Mouse (Mus musculus): ENCODE data around the gene Ephx3. TPM values are rescaled to one million over a fixed set of nuclear protein-coding genes. Genes with fewer than 3 reads are reported as not detected.

Gene Ephx3
- polyA plus RNA-seq, 1 experiment from 2014 or later, result 0.19 TPM

GRCm38 (mm10) chr17:32165803-32166595, 23.4 kb downstream of the Ephx3 start:
- WGBS, result under 1% methylated on average over 43 of the region's 43 CpGs
- Histone ChIP-seq H3K27ac (replicated peaks) (peak overlapping the region; percentile 98), H3K9me3 (replicated peaks) (no peaks in the 10 kb centered on the region), H3K36me3 (peaks cover 20% of the 10 kb centered on the region), H3K27me3 (ENCODE audit: low read depth, poor library complexity, severe bottlenecking) (peaks cover 20% of the 10 kb centered on the region), H3K4me3 (peak overlapping the region; percentile 85), H3K4me1 (peaks cover 64% of the 10 kb centered on the region)
- peak; percentile 95 for DNase-seq (ENCODE audit: low spot score)

- DNase-seq (ENCODE audit: low spot score), result no peak
- Histone ChIP-seq H3K4me3 (peak overlapping the region; percentile 85), H3K4me1 (peaks cover 68% of the 10 kb centered on the region), H3K9me3 (replicated peaks) (no peaks in the 10 kb centered on the region), H3K27ac (replicated peaks) (peak overlapping the region; percentile 98), H3K27me3 (ENCODE audit: low read depth, poor library complexity, severe bottlenecking) (peaks cover 20% of the 10 kb centered on the region), H3K36me3 (peaks cover 26% of the 10 kb centered on the region)
- 5% methylated on average over 9 of the region's 9 CpGs for WGBS
Observed at GRCm38 (mm10) chr17:32165266-32165802, 24.0 kb downstream of the Ephx3 start.

GRCm38 (mm10) chr17:32164780-32165179, 24.6 kb downstream of the Ephx3 start:
- Histone ChIP-seq H3K36me3 (peaks cover 32% of the 10 kb centered on the region), H3K27ac (replicated peaks) (peak overlapping the region; percentile 98), H3K4me3 (peak overlapping the region; percentile 85), H3K4me1 (peaks cover 68% of the 10 kb centered on the region), H3K27me3 (ENCODE audit: low read depth, poor library complexity, severe bottlenecking) (peaks cover 20% of the 10 kb centered on the region), H3K9me3 (replicated peaks) (no peaks in the 10 kb centered on the region)
- DNase-seq (ENCODE audit: low spot score), result no peak

- H3K4me3 ChIP-seq, result peak overlapping the region; percentile 21; the same call in 1 of the 2 replicates
- H3K27ac ChIP-seq (replicated peaks), result peak overlapping the region; percentile 75
- peaks cover 20% of the 10 kb centered on the region for H3K27me3 ChIP-seq (ENCODE audit: low read depth, poor library complexity, severe bottlenecking)
- H3K9me3 ChIP-seq (replicated peaks), result no peaks in the 10 kb centered on the region
- peaks cover 68% of the 10 kb centered on the region for H3K4me1 ChIP-seq
- DNase-seq (ENCODE audit: low spot score), result no peak
- WGBS, result 74% methylated on average over 6 of the region's 6 CpGs
- H3K36me3 ChIP-seq, result peaks cover 39% of the 10 kb centered on the region
Observed at GRCm38 (mm10) chr17:32163910-32164650, 25.3 kb downstream of the Ephx3 start.

- WGBS, result 3% methylated on average over 58 of the region's 58 CpGs
Observed at GRCm38 (mm10) chr17:32162112-32162850, 27.1 kb downstream of the Ephx3 start.

GRCm38 (mm10) chr17:32160882-32161281, 28.5 kb downstream of the Ephx3 start:
- DNase-seq (ENCODE audit: low spot score), result no peak
- H3K27me3 ChIP-seq (ENCODE audit: low read depth, poor library complexity, severe bottlenecking), result peaks cover 14% of the 10 kb centered on the region
- H3K4me1 ChIP-seq, result peaks cover 52% of the 10 kb centered on the region
- H3K4me3 ChIP-seq, result no peak overlapping the region
- WGBS, result 91% methylated on average over 4 of the region's 4 CpGs
- H3K36me3 ChIP-seq, result peaks cover 70% of the 10 kb centered on the region
- no peak overlapping the region for H3K27ac ChIP-seq (replicated peaks)
- no peaks in the 10 kb centered on the region for H3K9me3 ChIP-seq (replicated peaks)

More at GRCm38 (mm10) chr17:32162112-32162850, 27.1 kb downstream of the Ephx3 start:
- H3K4me1 ChIP-seq, result peaks cover 61% of the 10 kb centered on the region
- peak; percentile 84 for DNase-seq (ENCODE audit: low spot score)
- H3K27me3 ChIP-seq (ENCODE audit: low read depth, poor library complexity, severe bottlenecking), result peaks cover 14% of the 10 kb centered on the region
- peak overlapping the region; percentile 69 for H3K4me3 ChIP-seq
- H3K36me3 ChIP-seq, result peaks cover 57% of the 10 kb centered on the region
- no peaks in the 10 kb centered on the region for H3K9me3 ChIP-seq (replicated peaks)
- H3K27ac ChIP-seq (replicated peaks), result peak overlapping the region; percentile 82

GRCm38 (mm10) chr17:32158841-32159240, 30.5 kb downstream of the Ephx3 start:
- Histone ChIP-seq H3K4me1 (peaks cover 31% of the 10 kb centered on the region), H3K4me3 (no peak overlapping the region), H3K27ac (replicated peaks) (no peak overlapping the region), H3K36me3 (peaks cover 84% of the 10 kb centered on the region), H3K27me3 (ENCODE audit: low read depth, poor library complexity, severe bottlenecking) (peaks cover 9% of the 10 kb centered on the region), H3K9me3 (replicated peaks) (no peaks in the 10 kb centered on the region)
- DNase-seq (ENCODE audit: low spot score), result no peak
- WGBS, result 92% methylated on average over 13 of the region's 13 CpGs

GRCm38 (mm10) chr17:32146718-32147117, 42.6 kb downstream of the Ephx3 start:
- Histone ChIP-seq H3K36me3 (peaks cover 99% of the 10 kb centered on the region), H3K27ac (replicated peaks) (no peak overlapping the region), H3K27me3 (ENCODE audit: low read depth, poor library complexity, severe bottlenecking) (no peaks in the 10 kb centered on the region), H3K4me1 (peaks cover 7% of the 10 kb centered on the region; the same call in 1 of the 2 replicates), H3K4me3 (no peak overlapping the region), H3K9me3 (replicated peaks) (no peaks in the 10 kb centered on the region)
- no peak for DNase-seq (ENCODE audit: low spot score)
- 93% methylated on average over 8 of the region's 8 CpGs for WGBS

- Histone ChIP-seq H3K9me3 (replicated peaks) (no peaks in the 10 kb centered on the region), H3K27ac (replicated peaks) (peak overlapping the region; percentile 58), H3K36me3 (peaks cover 99% of the 10 kb centered on the region), H3K27me3 (ENCODE audit: low read depth, poor library complexity, severe bottlenecking) (no peaks in the 10 kb centered on the region), H3K4me3 (peak overlapping the region; percentile 33), H3K4me1 (peaks cover 7% of the 10 kb centered on the region; the same call in 1 of the 2 replicates)
- DNase-seq (ENCODE audit: low spot score), result peak; percentile 83
- WGBS, result 26% methylated on average over 39 of the region's 39 CpGs
Observed at GRCm38 (mm10) chr17:32142907-32143854, 46.2 kb downstream of the Ephx3 start.

- 97% methylated on average over 1 of the region's 1 CpGs for WGBS
- Histone ChIP-seq H3K27ac (replicated peaks) (no peak overlapping the region), H3K36me3 (peaks cover 99% of the 10 kb centered on the region), H3K4me3 (no peak overlapping the region), H3K27me3 (ENCODE audit: low read depth, poor library complexity, severe bottlenecking) (no peaks in the 10 kb centered on the region), H3K9me3 (replicated peaks) (no peaks in the 10 kb centered on the region), H3K4me1 (peaks cover 7% of the 10 kb centered on the region; the same call in 1 of the 2 replicates)
- no peak for DNase-seq (ENCODE audit: low spot score)
Observed at GRCm38 (mm10) chr17:32142234-32142633, 47.1 kb downstream of the Ephx3 start.

All from midbrain, embryonic 10.5 days (tissue).